Mouse (Mus musculus): ENCODE data around the gene Man2c1.

The Man2c1 gene

DNA sequence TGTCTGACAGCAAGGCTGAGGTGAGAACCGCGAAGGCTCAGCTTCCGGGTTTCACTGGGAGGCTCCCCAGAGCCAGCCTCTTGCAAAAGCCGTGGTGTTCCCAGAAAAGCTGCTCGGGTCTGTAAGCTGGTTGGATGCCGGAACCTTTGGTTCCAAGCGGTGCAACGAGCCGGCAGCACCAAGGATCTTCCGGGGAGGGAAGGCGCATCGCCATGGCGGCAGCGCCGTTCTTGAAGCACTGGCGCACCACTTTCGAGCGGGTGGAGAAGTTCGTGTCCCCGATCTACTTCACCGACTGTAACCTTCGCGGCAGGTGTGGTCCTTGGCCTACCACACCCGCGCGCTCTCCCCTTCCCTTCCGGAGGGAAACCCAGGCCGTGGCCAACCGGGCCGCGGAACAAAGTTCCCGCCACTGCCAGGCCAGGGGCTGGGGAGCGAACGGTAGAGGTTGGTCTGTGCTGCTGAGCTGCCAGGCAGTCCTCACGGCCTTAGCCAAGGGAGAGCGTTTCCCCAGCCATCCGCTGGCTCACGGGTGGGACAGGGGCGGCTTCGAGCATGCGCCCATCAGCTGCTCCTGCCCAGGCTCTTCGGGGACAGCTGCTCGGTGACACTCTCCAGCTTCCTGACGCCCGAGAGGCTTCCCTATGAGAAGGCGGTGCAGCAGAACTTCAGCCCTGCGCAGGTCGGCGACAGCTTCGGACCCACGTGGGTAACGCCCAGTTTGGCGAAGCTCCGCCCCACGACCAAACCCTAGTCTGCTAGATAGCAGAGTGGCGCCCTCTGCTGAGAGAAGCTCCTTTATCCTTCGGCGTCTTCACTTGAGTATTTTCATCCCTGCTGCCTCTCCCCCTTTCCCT lies at the start of gene Man2c1:
Gene Man2c1, plus strand, starts transcription at position 114 of the 857 bp plus-strand sequence.
- peak; percentile 96 for DNase-seq (ENCODE audit: low spot score)

DNA sequence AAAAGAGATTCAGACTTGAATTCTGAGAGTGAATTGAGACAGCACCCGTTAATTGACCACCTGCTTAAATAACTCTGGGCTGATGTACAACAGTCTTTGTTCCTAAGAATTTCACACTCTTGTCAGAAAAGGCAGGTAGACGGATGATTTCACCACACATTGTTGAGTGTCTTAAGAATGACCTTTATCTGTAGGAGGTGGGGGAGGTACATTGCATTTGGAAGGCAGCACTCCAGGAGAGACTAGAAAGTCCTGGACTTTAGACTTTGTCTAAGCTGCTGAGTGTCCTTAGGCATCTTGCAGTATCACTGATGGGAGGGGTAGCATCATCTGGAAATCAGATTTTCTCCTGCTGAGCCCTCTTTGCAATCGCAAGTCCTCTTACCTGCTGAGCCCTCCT lies 48.3 kb upstream of the Man2c1 start:
- DNase-seq (ENCODE audit: low spot score), result no peak

DNA sequence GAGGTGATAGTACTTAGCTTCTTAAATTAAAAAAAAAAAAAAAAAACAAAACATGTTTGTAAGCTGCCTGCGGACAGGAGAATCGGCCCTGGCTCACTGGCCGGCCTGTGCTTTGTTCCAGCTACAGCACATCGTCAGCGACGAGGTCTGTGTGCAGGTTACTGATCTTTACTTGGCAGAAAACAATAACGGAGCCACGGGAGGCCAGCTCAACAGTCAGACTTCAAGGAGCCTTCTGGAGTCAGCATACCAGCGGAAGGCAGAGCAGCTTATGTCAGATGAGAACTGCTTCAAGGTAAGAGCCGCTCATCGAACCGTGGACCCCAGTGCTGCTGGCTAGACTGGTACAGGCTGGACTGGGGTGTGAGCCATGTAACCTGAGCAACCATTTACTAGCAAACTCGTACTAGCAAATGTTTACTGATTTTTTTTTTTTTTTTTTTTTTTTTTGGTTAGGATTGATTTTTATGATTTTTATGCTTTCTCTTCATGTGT lies 13.2 kb upstream of the Man2c1 start:
- no peak for DNase-seq (ENCODE audit: low spot score)

DNA sequence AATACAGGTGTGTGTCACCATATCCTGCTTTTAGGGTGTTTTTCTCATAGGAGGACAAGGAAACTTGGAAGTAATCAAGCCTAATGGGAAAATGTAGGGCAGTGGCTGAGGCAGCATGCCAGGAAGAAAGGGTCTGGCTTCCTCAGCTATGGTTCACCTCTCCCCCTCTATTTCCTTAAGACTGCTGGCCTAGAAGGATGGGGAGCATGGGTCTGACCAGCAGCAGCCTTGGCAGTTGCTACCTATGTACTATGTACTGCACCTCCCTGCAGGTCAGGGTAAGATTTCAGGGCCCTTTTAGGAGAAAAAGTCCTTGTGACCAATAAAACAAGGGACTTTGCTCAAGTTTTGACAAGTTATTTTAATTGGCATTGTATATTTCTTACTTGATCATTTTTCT lies 849 bp upstream of the Man2c1 start:
- no peak for DNase-seq (ENCODE audit: low spot score)

DNA sequence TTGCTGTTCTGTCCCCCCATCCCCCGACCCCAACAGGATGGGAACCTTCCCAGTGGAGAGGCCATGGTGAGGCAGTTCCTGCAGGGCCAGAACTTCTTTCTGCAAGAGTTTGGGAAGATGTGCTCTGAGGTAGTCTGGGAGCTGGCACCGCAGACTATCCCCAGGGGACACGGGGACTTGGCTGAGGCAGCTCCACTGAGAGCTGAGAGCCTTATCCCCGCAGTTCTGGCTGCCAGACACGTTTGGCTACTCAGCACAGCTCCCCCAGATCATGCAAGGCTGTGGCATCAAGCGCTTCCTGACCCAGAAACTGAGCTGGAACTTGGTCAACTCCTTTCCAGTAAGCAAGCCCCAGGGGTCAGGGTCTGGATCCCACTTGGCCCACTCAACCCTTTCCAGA lies 6.8 kb downstream of the Man2c1 start:
- no peak for DNase-seq (ENCODE audit: low spot score)

DNA sequence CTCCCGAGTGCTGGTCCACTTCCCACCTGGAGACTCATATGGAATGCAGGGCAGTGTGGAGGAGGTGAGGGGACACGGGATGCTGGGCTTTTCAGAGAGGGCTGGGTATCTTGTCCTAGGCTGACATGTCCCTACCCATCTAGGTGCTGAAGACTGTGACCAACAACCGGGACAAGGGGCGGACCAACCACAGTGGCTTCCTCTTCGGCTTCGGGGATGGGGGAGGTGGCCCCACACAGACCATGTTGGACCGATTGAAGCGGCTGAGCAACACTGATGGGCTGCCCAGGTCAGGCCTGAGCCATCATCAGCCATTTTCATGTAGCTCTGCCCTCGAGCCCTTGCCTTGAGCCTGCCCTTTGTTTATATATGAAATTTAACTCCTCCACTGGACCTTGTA lies 7.3 kb downstream of the Man2c1 start:
- DNase-seq (ENCODE audit: low spot score), result no peak

DNA sequence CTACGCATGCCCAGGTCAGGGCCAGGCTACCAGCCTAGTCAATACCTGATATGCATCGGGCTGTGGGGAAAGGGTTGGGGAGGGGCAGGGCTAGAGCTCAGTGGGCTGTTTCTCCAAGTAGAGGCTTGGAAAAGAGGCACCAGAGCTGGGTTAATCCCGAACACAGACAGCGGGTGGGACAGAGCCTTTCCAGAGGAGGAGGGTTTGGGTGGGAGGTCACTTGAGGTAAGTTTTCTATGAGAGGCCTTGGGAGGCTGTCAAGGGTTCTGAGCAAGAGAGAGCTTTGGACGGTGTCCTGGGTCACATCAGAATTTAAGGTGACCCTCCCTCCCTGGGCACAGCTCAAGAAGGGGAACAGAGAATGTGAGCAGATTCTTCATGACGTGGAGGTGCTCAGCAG lies 8.0 kb downstream of the Man2c1 start:
- no peak for DNase-seq (ENCODE audit: low spot score)

DNA sequence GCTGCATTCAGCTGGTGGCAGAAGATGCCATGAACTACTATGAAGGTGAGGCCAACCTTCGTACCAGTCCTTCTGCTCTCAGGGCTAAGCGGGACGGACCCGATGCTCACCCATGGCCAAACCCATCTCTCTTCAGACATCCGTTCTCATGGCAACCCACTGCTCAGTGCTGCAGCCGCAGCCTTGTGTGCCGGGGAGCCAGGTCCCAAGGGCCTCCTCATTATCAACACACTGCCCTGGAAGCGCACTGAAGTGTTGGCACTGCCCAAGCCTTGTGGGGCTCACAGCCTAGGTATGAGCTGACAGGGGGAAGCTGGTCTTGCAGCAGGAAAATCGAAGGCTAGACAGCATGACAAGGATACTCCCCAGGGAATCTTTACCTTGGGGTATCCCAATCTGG lies 8.6 kb downstream of the Man2c1 start:
- DNase-seq (ENCODE audit: low spot score), result no peak

DNA sequence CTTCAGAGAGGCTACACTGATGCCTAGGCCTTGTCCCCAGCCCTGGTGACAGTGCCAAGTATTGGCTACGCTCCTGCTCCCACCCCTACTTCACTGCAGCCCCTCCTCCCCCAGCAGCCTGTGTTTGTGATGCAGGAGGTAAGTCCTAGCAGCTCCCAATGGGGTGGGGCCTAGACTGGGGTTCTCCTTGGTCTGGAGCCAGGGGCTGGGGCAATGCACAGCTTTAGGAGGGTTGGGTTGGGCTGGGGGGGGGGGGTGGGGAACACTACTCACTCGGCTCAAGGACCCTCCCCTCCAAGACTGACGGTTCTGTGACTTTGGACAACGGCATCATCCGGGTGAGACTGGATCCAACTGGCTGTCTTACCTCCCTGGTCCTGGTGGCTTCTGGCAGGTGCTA lies 9.1 kb downstream of the Man2c1 start:
- DNase-seq (ENCODE audit: low spot score), result no peak

DNA sequence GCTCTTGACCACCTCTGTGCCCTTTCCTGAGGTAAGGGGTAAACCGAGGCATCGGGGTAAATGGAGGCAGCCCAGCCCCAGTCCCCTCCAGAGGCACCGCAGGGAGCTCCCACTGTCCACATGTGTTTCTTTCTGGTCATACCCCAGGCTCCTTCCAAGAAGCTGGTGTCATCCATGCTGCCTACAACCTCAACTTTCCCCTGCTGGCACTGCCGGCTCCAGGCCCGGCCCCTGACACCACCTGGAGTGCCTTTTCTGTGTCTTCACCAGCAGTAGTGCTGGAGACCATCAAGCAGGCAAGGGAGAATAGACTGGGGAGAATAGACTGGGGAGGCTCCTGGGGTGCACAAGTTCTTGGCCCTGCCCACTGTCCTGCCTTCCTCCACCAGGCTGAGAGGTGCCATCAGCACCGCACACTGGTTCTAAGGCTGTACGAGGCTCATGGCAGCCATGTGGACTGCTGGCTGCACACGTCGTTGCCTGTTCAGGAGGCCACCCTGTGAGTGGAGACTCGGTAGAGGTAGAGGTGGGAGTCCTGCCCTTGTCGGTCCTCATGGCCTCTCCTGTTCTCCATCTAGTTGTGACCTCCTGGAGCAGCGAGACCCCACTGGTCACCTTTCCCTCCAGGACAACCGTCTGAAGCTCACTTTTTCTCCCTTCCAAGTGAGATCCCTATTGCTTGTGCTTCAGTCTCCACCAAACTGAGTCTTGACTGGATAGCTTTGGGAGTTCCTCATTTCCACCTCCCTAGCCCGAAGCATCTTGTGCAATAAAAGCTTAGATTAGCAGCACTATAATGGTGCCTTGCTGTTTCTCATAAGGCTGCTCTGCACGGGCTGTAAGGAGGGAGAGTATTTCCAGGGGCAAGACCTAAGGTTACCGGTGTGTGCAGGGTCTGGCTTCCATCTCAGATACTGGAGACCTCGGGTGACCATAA lies 11.2 kb downstream of the Man2c1 start:
- DNase-seq (ENCODE audit: low spot score), result no peak

DNA sequence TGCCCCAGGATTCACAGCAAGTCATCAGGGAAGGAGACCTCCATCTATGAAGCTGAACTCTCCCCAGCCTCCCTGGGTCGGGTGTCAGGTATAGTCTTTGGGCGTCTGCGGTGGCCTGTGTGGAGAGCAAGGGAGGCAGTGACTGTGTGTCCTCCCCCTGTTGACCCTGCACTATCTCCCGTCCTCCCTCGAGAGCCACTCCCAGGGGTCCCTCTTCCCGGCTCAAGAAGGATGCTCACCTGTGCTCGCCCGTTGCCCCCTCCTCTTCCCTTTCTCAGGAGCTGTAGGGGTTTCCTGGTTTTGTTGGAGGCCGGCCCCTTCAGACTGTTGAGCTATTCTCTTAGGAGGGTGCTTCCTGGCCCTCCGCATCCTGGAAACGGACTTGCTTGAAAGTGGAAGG lies 12.7 kb downstream of the Man2c1 start:
- DNase-seq (ENCODE audit: low spot score), result no peak

DNA sequence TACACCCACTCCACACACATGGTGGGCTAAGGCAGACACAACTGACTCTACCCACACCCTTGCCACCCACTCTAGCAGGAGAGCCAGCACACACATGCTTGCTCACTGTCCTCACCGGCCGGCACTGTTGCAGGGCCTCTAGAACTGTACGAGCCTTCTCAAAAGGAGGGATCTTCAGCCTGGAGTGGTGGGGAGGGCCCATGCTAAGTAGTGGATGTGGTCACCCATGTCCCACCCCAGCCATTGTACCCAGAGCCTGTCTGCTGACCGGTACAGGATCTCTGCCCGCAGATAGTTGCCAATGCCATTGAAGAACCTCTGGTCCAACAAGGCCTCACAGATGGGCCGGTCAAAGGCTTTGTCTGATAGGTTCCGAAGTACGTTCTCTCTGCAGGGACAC lies 14.3 kb downstream of the Man2c1 start:
- peak; percentile 6 for DNase-seq (ENCODE audit: low spot score)

DNA sequence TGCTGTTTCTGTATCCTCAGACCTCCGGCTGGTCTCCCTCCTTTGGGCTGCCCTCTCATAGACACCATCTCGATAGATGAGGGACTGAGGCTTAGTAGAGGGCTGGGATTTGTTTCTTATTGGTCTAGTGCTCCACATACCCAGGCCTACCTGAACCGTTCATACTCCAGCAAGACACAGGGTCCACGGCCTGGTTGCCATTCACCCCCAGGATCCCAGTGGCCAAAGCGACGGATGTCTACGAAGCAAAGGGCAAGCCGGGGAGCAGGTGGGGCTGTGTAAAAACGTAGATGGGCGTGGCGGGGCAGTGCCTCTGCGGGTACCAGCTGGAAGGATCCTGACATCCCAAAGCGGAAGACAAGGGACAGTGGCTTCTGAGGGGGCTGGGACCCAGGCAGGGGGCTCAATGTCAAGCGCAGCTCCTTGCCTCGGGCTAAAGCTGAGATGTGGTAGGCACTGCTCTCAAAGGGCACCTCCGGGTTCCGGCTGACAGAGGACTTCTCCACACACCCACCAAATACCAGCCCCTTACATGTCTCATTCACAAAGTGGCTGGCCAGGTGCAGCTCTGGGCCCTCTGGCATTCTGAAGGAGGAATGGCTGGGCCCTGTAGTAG lies 16.1 kb downstream of the Man2c1 start:
- no peak for DNase-seq (ENCODE audit: low spot score)

DNA sequence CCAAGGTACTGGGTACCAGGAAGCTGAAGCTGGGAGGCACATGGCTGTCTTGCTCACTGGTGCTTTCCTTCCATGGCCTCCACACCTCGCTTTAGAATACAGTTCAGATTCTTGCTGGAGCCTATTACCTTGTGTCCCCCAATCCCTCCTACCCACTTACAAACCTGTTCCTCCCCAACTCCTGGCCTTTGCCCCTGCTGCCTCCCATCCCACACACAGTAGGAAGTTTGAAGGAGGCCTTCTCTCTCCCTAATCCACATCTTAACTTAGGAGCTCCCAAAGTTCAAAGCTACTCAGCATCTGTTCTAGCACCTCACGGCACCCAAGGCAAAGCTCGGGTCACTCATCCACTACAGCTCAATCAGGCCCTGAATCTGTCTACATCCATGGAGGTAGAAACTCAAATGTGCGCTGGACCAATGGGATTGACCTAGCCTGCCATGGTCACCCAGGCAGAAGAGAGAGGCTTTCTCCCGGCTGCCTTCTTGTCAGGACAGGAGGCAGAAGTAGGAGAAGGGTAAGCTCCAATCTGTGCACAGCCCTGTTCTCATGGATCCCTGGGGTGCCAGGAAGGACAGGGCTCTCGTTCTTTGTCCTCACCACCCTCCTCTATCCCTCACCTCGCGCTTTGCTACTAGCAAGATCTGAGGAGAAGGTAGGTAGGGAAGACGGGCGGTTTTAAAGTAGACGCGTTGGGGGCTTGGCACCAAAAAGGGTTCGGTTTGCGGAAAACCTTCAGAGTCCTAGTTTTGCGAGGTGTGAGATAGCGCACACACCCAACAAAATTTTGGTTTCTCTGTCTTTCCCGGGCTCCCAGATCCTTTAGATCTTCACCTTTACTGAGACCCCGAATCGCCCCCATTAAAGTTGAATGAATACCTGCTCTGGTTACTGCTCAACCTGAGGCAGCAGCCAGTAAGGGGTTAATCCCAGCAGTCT lies 17.0 kb downstream of the Man2c1 start:
- DNase-seq (ENCODE audit: low spot score), result no peak

DNA sequence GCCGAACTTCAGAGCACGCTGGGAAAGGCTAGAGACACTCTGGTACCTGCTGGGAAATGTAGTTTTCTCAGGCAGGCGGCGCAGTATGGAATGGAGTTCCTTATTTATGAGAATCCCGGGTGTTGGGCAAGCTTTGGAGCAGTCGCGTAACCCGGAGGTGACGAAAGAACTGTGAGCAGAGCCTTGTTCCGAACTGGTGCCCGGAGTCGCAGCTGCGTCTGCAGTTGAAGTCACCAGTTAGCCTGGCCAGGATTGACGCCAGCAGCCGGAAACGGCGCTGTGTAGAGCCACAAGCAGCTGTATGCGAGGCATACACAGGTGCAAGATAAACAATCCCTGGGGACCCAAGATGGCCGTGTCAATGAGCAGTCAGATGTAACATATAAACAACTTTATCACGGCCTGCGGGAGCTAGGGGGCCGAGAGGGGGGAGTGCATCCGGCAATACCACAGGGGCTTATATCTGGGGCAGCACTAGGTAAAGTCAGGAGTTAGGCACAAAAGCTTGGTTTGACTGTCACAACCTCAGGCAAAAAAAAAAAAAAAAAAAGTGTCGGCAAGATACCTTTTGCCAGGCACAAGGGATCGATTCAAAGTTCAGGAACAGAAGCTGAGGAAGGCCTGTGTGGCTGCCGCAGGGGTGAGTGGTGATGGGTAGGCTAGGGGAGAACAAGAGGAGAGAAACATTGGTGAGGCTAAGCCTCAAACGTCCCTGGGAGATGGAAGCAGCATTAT lies 17.8 kb downstream of the Man2c1 start, which contains the start of gene Neil1:
Gene Neil1, minus strand, starts transcription at position 162 of the 735 bp plus-strand sequence.
- peak; percentile 94 for DNase-seq (ENCODE audit: low spot score)

DNA sequence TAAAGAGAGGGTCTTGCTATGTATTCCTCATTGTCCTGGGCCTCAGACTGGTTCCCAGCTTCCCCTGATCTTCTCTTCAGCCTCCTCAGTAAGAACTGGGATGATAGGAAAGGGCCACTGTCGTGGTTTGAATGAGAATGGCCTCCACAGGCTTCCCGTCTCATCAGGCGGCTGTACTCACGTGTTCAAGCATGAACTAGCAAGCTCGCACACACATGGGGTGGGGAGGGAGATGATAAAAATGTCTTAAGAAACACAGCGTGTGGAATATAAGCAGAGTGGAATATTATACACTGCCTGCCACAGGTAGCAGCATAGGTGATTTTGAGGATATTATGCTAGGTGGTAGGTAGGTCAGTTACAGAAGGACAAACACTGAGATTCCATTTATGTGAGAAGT lies 18.5 kb downstream of the Man2c1 start:
- DNase-seq (ENCODE audit: low spot score), result no peak

DNA sequence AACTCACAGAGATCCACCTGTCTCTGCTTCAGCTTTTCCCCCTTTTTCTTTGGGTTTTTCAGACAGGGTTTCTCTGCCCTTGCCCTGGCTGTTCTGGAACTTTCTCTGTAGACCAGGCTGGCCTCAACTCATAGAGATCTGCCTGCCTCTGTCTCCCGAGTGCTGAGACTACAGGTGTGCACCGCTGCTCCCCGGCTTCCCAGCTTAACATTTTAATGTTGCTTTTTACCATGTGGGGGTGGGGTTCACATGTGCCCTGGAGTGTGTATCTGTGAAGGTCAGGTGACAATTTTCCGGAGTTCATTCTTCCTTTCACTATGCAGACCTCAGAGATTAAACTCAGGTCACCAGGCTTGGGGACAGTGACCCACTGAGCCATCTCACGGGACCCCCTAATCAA lies 19.7 kb downstream of the Man2c1 start:
- DNase-seq (ENCODE audit: low spot score), result no peak

DNA sequence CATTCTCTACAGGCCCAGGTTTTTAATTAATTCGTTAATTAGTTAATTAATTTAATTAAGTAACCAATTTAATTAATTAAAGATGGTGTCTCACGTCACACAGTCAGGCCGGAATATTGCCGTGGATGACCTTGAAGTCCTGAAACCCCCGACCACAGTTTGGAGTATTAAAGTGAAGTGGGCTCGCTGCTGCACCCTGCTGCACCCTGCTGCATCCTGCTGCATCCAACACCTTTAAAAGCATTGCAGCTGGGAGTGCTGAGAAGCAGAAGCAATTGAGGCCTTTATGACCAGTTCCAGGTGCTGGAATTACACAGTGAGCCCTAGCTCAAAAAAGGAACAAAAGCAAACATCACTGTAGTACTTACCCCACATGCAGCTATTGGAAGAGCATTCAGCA lies 21.8 kb downstream of the Man2c1 start:
- no peak for DNase-seq (ENCODE audit: low spot score)

DNA sequence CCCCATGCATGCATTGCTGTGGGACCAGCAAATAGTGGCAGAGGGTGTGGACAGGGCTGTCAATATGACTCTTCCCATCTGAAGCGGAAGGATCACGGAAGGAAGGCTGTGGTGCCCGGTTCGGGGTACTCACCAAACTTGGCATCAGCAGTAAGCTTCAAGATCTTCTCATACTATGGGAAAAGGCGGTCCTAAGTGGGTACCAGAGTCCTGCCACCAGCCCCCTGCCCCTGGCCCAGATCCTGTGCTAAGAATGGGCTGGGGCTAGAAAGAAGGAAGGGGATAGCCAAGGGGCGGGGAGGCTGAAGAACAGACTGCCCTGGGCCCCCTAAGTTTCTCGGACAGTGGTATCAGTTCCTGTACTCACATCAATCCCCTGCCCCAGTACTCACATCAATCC lies 25.9 kb downstream of the Man2c1 start:
- DNase-seq (ENCODE audit: low spot score), result no peak

DNA sequence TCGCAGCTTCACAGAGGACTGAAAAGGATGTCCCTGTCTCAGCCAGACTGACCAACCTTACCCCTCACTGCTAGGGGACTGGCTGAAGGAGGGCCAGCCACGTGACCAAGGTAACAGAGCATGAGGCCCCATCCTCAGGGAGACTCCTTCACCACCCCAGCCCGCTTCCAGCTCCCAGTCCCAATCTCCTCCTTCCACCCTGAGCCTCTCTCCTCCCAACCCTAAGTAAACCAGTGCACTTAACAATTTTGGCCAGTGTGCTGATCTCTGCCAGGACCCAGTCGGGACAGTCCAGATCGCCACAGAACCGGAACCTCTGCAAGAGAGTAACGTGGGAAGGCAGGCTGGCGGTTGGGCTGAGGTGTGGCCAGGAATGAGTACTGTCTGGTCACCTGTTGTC lies 26.3 kb downstream of the Man2c1 start:
- DNase-seq (ENCODE audit: low spot score), result no peak

DNA sequence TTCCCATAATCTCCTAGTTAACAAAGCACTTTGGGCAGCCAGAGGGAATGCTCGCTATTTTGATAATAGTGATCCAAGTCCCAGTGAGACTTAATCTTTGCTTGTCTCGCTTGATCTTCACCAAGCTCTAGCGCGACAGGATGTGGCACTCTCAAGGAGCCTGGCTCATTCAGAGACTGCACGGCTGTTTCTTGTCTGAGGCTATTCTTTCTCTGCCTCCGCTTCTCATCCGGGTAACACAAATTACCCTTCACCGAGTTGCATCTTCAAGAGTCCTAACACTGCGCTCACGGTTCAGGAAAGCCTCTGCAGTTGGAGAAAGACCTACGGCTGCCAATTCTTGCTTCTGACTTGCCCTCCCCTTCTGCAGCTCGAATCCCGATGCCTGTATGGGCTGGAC lies 27.0 kb downstream of the Man2c1 start:
- DNase-seq (ENCODE audit: low spot score), result no peak

All from layer of hippocampus, adult 11-12 months (tissue).